Mouse (Mus musculus): Measurements from ENCODE around the gene Lta.

The Lta gene

DNA sequence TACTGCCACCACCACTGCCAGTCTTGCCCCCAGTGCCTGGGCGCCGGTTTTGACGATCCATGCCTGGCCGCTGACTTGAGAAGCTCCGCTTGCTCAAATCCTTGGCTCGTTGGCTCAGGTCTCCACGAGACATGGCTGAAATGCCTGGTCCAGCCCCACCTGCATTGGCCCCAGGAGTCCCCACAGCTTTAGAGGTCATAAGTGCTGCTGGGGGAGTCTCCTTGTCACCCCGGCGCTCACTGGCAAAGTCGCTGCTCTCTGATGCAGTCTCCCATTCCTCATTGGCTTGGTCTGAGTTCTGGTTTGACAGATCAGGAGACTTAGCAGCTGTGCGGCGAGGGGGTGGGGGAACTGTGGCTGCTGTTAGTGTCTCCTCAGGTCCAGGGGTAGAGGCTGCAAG is 49.7 kb downstream of the Lta start:
- no peak for DNase-seq

DNA sequence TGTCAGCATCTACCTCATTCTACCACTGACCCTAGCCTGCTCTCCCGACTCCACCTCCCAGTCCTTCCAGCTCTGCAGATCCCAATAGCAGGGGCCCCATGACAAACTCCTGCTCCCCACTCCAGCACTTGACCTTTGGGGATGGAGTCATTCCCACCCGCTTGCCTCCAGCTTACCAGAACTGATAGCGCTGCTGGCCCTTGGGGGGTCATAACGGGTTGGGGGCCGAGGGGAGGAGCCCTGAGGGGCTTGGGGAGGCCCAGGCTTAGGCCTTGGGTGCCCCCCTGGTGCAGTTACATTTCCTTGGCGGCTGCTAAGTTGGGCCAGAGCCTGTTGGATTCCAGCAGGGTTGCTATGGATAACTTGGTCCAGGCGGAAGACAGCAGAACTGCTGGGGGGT is 50.5 kb downstream of the Lta start:
- DNase-seq = no peak

GRCm38 (mm10) chr17:35153931-35154330 is 51.2 kb downstream of the Lta start:
- DNase-seq = no peak
